Mouse (Mus musculus) adrenal gland, postnatal 14 days (tissue): ENCODE results near the gene Mmrn2. TPM values are rescaled to one million over a fixed set of nuclear protein-coding genes. Genes with fewer than 3 reads are reported as not detected.

ENCODE experiments used
- total RNA-seq: library from RNA; stranded (reverse); gene quantifications from 2 replicates; pipeline ENCODE4 v1.2.3, GENCODE M21; 2021

Mmrn2 gene
- total RNA-seq, 1 experiment from 2014 or later, result 34.2 TPM

Other genes starting within 250 kb of the Mmrn2 start
- 0.41 and 0.44 TPM in 2 replicates for gene Npy4r, start 223.0 kb upstream of the Mmrn2 start, total RNA-seq
- 0.48 and 1.2 TPM in 2 replicates for gene Gprin2, start 173.8 kb upstream of the Mmrn2 start, total RNA-seq
- gene Syt15, start 155.9 kb upstream of the Mmrn2 start, total RNA-seq, result 0.44 and 1.5 TPM in 2 replicates
- gene Shld2, start 65.0 kb upstream of the Mmrn2 start, total RNA-seq, result 12.2 and 13.0 TPM in 2 replicates
- gene Glud1, start 64.7 kb upstream of the Mmrn2 start, total RNA-seq, result 217 and 322 TPM in 2 replicates
- gene Fam25c, start 20.0 kb upstream of the Mmrn2 start, total RNA-seq, result 4.0 TPM in 1 of 2 replicates, not detected in the other
- gene Sncg, start 676 bp upstream of the Mmrn2 start, total RNA-seq, result 17.4 and 33.4 TPM in 2 replicates
- 53.5 and 53.7 TPM in 2 replicates for gene Bmpr1a, start 127.9 kb downstream of the Mmrn2 start, total RNA-seq
- gene 9230112D13Rik, start 147.3 kb downstream of the Mmrn2 start, total RNA-seq, result not detected in 2 replicates
- gene Ldb3, start 213.2 kb downstream of the Mmrn2 start, total RNA-seq, result 0.44 and 1.2 TPM in 2 replicates
- not detected in 2 replicates for gene Opn4, start 224.7 kb downstream of the Mmrn2 start, total RNA-seq